Mouse (Mus musculus) forebrain, embryonic 12.5 days (tissue): ENCODE measurements at regions not wholly inside any gene's neighbourhood (a gene's known extent, or its start where the extent isn't known, plus 50 kb on each side); places are given as distances from the start of the nearest gene placed in this dataset.

Experiments used
- ATAC-seq: fragments of 200-750 bp; cut with Nextera tagmentation; 2 replicates; pipeline ENCODE4 v1.8.0; 2017; ENCODE audit warnings: moderate TSS enrichment; ENCODE audit not compliant: low FRiP score
- H3K27ac ChIP-seq: fragments of 300-500 bp; sonication (generic); 2 replicates; pipeline ENCODE4 v1.5.1; 2016; ENCODE audit warnings: mild to moderate bottlenecking
- H3K27me3 ChIP-seq: fragments of 300-500 bp; sonication (generic); 2 replicates; pipeline ENCODE4 v1.6.1; 2016; ENCODE audit warnings: mild to moderate bottlenecking
- H3K36me3 ChIP-seq: fragments of 300-500 bp; sonication (generic); replicated peaks from 2 replicates; pipeline ENCODE4 v1.6.1; 2016; ENCODE audit warnings: mild to moderate bottlenecking
- H3K4me1 ChIP-seq: fragments of 300-500 bp; sonication (generic); 2 replicates; pipeline ENCODE4 v1.6.1; 2016
- H3K4me2 ChIP-seq: fragments of 300-500 bp; sonication (generic); 2 replicates; pipeline ENCODE4 v1.6.1; 2016; ENCODE audit warnings: mild to moderate bottlenecking, moderate library complexity
- H3K4me3 ChIP-seq: fragments of 300-500 bp; sonication (generic); replicated peaks from 2 replicates; pipeline ENCODE4 v1.5.1; 2016; ENCODE audit warnings: mild to moderate bottlenecking
- H3K9ac ChIP-seq: fragments of 300-500 bp; sonication (generic); 2 replicates; pipeline ENCODE4 v1.6.1; 2016; ENCODE audit warnings: mild to moderate bottlenecking
- H3K9me3 ChIP-seq: fragments of 300-500 bp; sonication (generic); 2 replicates; pipeline ENCODE4 v1.6.1; 2016
- WGBS: fragments of 180-500 bp; shearing (Covaris S2); methylation state at CpG from one replicate; pipeline ENCODE4 v1.1.7; 2016; 5-methylcytosine and 5-hydroxymethylcytosine counted together

DNA sequence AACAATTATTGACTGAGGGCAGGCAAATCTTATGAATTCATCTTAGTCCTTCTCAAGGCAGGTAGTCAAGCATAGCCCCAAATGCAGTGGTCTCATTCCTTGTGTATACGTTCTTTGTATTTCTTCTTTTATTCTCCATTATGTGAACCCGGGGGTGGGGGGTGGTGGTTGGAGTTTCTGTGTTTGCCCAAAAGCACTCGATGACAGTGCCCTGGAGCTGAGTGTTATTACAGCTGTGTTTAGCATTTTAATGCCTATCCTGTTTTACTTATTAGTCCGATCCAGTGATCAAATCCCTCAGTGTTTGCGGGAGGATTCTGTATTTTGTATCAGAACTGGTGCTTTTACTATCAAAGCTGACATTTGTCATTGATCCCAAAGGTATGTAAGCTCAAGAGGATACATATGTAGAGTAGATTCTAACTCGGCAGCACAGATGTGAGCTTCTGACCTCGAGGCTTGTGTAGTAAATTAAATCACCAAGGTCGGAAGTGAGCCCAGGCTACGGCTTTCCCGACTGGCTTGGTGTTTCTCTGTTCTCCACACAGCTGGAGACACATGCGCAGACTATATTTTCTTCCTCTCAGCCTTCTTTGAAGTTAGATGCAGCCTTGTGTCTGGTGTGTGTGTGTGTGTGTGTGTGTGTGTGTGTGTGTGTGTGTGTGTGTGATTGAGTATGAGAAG, 203.0 kb downstream of the Csl start:
- Histone ChIP-seq H3K27ac (no peak overlapping the region), H3K9ac (no peak overlapping the region), H3K4me3 (no peak overlapping the region), H3K4me2 (no peak overlapping the region), H3K27me3 (no peaks in the 10 kb centered on the region), H3K4me1 (no peaks in the 10 kb centered on the region; the same call in 1 of the 2 replicates), H3K9me3 (no peaks in the 10 kb centered on the region), H3K36me3 (no peaks in the 10 kb centered on the region)
- no peak for ATAC-seq
- WGBS, result 75% methylated on average over 11 of the region's 11 CpGs

DNA sequence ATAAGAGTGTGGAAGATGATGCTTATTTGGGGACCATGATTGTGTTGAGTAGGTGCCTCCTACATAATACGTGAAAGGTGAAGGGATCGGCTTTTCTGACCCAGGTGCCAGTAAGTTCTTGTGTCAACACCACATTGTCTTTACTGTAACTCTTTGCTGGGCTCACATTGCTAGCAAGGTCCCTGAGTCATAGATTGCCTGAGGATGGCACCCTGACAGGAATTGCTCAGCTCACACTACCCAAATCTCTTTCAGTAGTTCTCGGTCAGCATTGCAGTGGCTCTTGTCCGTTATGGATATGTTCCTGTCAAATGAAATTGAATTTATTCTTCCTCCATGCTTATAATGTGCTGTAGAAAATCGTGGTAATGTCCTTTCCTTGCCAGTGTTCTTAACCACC, 200.8 kb downstream of the Csl start:
- WGBS, result 85% methylated on average over 5 of the region's 5 CpGs
- no peak for ATAC-seq
- Histone ChIP-seq H3K9ac (no peak overlapping the region), H3K4me2 (no peak overlapping the region), H3K4me3 (no peak overlapping the region), H3K36me3 (no peaks in the 10 kb centered on the region), H3K27me3 (no peaks in the 10 kb centered on the region), H3K4me1 (no peaks in the 10 kb centered on the region; the same call in 1 of the 2 replicates), H3K9me3 (no peaks in the 10 kb centered on the region), H3K27ac (no peak overlapping the region)

DNA sequence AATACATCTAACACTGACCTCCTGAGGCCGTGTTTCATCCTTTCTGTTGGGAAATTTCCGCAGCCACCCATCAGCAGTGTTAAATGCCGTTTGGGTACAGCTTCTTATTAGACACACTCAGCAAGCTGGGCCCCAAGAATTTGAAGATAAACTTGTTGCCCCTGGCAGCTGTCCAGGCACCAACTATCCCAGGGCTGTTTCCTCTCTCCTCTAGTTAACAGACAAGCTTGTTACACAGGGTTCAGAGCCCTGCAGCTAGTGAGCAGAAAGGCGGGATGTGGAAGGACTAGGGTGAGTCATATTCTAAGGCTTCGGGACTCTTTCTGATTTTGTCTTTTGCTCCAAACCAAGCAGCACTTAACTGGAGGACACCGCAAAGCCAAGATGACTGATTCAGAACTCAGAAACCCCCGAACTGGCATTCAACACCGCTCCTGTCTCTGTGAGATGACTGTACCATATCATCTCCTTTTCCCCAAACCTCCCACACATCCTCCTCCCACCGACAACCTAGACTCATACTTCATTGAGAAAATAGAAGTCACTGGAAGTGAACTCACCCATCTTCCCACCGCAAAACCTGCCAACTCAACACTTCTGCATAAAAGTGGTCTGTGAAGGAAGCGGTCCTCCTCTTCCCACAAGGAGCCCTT, 198.2 kb downstream of the Csl start:
- Histone ChIP-seq H3K9me3 (no peaks in the 10 kb centered on the region), H3K9ac (no peak overlapping the region), H3K4me3 (no peak overlapping the region), H3K4me2 (no peak overlapping the region), H3K36me3 (no peaks in the 10 kb centered on the region), H3K27ac (no peak overlapping the region), H3K4me1 (no peaks in the 10 kb centered on the region), H3K27me3 (no peaks in the 10 kb centered on the region)
- WGBS, result 90% methylated on average over 11 of the region's 11 CpGs
- no peak for ATAC-seq

DNA sequence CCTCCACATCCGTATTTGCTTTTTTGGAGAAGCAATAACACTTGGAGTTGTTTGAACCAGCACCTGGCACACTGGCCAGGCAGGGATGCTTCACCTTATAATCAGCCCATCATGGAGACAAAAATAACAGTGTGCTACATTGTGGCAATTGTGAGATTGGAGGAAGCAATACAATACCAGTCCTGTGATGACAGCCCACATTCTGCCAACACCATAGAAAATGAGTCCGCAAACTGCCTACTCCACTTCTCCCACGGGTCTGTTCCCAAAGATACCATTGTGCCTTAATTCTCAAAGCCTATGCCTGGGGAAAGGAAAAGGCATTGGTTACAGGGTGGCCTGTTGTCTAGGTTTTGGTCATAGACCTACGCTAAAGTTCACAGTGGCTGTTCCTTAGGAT, 194.9 kb downstream of the Csl start:
- ATAC-seq, result no peak
- Histone ChIP-seq H3K4me2 (no peak overlapping the region), H3K9ac (no peak overlapping the region), H3K9me3 (no peaks in the 10 kb centered on the region), H3K27ac (no peak overlapping the region), H3K36me3 (no peaks in the 10 kb centered on the region), H3K4me3 (no peak overlapping the region), H3K4me1 (no peaks in the 10 kb centered on the region), H3K27me3 (no peaks in the 10 kb centered on the region)
- 83% methylated on average over 4 of the region's 4 CpGs for WGBS

DNA sequence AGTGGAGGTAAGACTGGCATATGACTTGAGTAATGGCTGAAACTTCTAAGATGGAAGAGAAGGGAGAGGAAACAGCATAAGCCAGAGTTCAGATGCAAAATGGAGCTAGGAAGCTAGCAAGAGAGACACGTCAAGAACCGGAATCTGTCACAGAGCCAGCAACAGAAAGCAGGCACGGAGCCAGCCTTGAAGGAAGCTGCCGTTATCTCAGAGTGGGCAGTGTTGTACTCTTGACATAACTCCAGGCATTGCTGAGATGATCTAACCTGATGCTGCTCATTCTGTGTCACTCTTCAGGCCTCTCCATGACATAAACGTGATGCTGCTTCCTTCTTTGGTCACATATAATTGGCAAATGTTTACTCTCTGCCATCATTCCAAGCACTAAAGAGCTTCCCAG, 191.0 kb downstream of the Csl start:
- Histone ChIP-seq H3K9me3 (no peaks in the 10 kb centered on the region), H3K27me3 (no peaks in the 10 kb centered on the region), H3K4me3 (no peak overlapping the region), H3K9ac (no peak overlapping the region), H3K4me1 (peaks cover 3% of the 10 kb centered on the region; the same call in 1 of the 2 replicates), H3K4me2 (no peak overlapping the region), H3K27ac (no peak overlapping the region), H3K36me3 (no peaks in the 10 kb centered on the region)
- ATAC-seq, result no peak
- 81% methylated on average over 5 of the region's 5 CpGs for WGBS

DNA sequence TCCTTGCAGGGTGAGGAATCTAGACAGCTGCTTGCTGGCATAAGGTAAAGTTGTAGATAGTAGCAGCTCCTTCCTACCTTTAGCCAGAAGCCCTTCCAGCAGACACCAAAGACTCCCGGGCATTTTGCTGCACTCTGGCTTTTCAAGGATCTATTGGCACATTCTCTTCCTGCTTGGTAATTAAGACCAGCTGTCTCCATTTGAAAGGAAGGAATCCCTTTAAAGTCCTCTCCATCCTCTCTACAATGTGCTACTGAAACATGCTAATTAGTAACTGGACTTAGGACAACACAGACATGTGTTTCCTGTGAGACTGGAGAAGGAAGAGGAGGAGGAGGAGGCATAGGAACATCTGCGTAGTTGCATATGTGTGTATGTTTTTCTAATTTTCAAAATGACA, 189.3 kb downstream of the Csl start:
- WGBS, result 29% methylated on average over 2 of the region's 2 CpGs
- Histone ChIP-seq H3K4me1 (peaks cover 3% of the 10 kb centered on the region; the same call in 1 of the 2 replicates), H3K36me3 (no peaks in the 10 kb centered on the region), H3K9ac (no peak overlapping the region), H3K27ac (no peak overlapping the region), H3K4me3 (no peak overlapping the region), H3K4me2 (no peak overlapping the region), H3K27me3 (no peaks in the 10 kb centered on the region), H3K9me3 (no peaks in the 10 kb centered on the region)
- no peak for ATAC-seq

DNA sequence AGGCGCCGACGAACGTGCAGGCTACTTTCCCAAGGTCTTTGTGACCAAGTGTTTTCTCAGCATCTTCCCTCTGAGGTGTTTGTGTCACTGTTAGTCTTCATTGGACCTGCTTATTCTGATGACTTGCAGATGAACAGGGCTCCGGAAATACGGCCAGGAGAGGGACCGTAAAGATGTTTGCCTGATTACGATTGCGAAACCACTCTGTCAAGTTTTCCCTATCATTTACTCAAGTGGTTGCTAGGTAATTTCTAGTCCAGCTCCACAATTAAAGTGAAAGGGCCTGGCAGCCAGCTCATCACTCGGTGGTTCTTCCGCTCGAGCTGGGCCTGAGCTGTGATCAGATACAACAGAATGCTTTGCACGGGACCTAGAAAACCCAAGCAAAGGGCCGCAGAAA, 185.5 kb downstream of the Csl start:
- Histone ChIP-seq H3K4me2 (no peak overlapping the region), H3K4me1 (peaks cover 3% of the 10 kb centered on the region), H3K27me3 (no peaks in the 10 kb centered on the region), H3K27ac (no peak overlapping the region), H3K9me3 (no peaks in the 10 kb centered on the region), H3K4me3 (no peak overlapping the region), H3K36me3 (no peaks in the 10 kb centered on the region), H3K9ac (no peak overlapping the region)
- 84% methylated on average over 14 of the region's 14 CpGs for WGBS
- no peak for ATAC-seq

DNA sequence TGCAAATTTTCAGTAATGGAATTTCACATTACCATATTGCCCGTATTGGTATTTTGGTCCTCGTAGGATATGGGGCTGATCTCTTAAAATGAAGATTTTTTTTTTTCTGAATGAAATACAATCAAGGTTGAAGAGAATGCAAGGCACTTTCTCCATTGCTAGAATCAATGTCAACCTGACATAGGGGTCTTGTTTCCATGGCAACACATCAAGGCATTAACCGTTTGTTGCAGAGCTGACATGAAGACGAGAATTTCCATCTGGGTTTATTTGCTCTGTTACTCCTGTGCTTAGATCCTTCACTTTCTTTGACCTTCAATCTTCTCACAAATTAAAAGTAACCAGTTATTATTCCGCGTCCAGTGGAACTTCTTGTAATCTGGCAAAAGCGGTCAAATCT, 184.2 kb downstream of the Csl start:
- H3K4me1 ChIP-seq, result peaks cover 2% of the 10 kb centered on the region
- H3K27ac ChIP-seq, result no peak overlapping the region
- no peak overlapping the region for H3K4me3 ChIP-seq
- H3K9ac ChIP-seq, result no peak overlapping the region
- ATAC-seq, result peak; percentile 45
- no peaks in the 10 kb centered on the region for H3K9me3 ChIP-seq
- no peaks in the 10 kb centered on the region for H3K36me3 ChIP-seq
- 54% methylated on average over 7 of the region's 7 CpGs for WGBS
- no peak overlapping the region for H3K4me2 ChIP-seq
- H3K27me3 ChIP-seq, result no peaks in the 10 kb centered on the region

DNA sequence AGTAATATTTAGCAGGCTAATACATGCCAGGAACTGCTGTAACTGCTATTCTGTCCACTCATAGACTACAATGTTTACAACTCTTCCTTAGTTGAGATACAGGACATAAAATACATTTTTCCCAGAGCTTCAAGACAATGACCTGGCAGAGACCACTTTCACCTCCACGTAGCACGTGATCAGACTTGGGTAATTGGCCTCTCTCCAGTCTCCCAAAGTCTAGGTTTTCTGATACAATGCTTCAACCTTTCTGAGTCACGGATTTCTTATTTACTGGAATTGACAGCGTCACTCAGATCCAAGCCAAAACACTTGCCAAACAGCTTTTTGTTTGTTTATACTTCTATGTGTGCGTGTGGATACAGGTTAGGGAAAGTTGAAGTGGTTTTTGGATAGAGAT, 183.2 kb downstream of the Csl start:
- Histone ChIP-seq H3K27ac (no peak overlapping the region), H3K4me3 (no peak overlapping the region), H3K9ac (no peak overlapping the region), H3K36me3 (no peaks in the 10 kb centered on the region), H3K4me1 (no peaks in the 10 kb centered on the region; the same call in 1 of the 2 replicates), H3K9me3 (no peaks in the 10 kb centered on the region), H3K4me2 (no peak overlapping the region), H3K27me3 (no peaks in the 10 kb centered on the region)
- no peak for ATAC-seq
- WGBS, result 72% methylated on average over 5 of the region's 5 CpGs

DNA sequence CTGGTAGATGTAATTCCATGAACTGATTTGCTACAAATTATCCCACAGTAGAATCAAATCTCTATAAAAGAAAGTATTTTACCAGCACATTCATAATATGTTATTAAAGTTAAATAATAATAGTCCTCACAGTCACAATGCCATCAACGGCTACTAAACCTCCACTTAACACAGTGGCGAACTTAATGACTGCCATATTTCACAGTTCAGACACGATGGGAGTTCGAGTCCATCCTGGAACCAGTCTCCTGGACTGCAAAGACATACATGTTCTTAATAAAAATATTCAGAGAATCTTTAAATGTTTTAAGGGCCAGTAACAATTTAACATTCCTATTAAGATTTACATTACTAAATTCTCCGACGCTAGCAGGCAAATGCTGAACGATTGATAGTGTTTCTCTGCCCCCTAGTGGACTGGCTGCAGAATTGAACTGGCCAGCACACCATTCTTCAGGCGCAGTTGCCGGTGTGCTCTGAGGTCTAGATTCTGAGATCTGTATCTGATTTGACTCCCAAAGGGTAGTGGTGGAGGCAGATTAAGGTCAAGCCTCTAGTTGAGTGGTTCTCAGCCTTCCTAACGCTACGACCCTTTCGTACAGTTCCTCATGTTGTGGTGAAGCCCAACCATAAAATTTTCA, 182.3 kb downstream of the Csl start:
- Histone ChIP-seq H3K9me3 (no peaks in the 10 kb centered on the region), H3K36me3 (no peaks in the 10 kb centered on the region), H3K9ac (no peak overlapping the region), H3K4me2 (no peak overlapping the region), H3K4me1 (no peaks in the 10 kb centered on the region; the same call in 1 of the 2 replicates), H3K4me3 (no peak overlapping the region), H3K27me3 (no peaks in the 10 kb centered on the region), H3K27ac (no peak overlapping the region)
- WGBS, result 31% methylated on average over 12 of the region's 12 CpGs
- ATAC-seq, result peak; percentile 62; the same call in 1 of the 2 replicates

DNA sequence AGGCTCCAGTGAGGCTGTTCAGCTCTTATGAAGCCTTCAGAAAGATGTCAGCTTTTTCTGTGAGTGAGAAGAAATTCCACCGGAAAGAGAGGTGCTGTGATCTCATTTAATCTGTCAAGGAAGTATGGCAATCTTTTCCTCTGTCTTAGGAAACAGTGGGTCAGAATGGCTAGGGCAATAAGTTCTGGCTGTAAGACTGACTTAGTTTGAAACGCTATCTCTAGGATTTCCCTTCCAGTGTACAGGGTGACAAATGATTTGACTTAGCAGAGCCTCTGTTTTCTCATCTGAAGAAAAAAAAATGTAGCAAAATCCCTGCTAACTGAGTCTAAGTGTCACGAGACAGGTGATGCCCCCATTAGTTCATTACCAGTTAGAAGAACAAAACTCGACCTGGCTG, 181.1 kb downstream of the Csl start:
- Histone ChIP-seq H3K4me3 (no peak overlapping the region), H3K27me3 (no peaks in the 10 kb centered on the region), H3K9ac (no peak overlapping the region), H3K4me1 (no peaks in the 10 kb centered on the region; the same call in 1 of the 2 replicates), H3K36me3 (no peaks in the 10 kb centered on the region), H3K9me3 (no peaks in the 10 kb centered on the region), H3K4me2 (no peak overlapping the region), H3K27ac (no peak overlapping the region)
- 63% methylated on average over 4 of the region's 4 CpGs for WGBS
- no peak for ATAC-seq

DNA sequence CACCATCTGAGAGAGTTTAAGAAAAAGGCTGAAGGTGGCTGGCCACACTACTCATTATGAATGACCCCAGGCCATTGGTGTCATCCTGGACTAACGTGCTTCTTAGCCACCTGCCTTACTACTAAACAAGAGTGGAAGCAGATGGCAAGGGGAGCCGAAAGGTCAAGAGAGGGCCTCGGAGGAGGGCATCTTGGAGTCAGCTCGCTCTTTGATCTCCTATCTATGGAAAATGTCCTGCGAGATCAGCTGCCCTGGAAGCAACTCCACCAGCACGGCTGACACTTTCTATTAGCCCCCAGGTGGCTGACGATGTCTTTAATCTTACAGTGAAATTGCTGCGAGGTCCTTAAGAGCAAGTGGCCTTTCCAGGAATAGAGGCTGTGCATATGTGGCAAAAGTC, 179.3 kb downstream of the Csl start:
- no peaks in the 10 kb centered on the region for H3K36me3 ChIP-seq
- ATAC-seq, result no peak
- no peak overlapping the region for H3K9ac ChIP-seq
- no peaks in the 10 kb centered on the region for H3K27me3 ChIP-seq
- 62% methylated on average over 8 of the region's 8 CpGs for WGBS
- no peak overlapping the region for H3K27ac ChIP-seq
- no peaks in the 10 kb centered on the region; the same call in 1 of the 2 replicates for H3K4me1 ChIP-seq
- H3K9me3 ChIP-seq, result no peaks in the 10 kb centered on the region
- no peak overlapping the region for H3K4me2 ChIP-seq
- no peak overlapping the region for H3K4me3 ChIP-seq

DNA sequence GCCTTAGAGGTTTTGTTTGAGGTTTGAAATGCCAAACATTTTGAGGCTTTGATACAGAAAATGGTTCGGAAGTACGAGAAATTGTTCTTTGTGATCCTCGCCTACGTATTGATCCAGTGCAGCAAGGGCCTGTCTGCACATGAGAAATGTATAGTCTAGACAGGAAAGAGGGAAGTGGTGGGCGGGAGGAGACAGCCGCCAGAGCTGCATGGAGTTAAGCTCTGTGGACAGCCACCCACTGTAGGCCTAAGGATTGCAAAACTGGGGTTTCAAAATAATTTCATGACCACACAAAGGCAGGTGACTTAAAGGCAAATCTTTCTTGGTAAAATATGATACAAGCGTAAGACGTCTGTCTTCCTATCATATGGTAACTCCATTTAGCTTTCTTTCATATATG, 178.4 kb downstream of the Csl start:
- ATAC-seq, result no peak
- Histone ChIP-seq H3K4me2 (no peak overlapping the region), H3K4me3 (no peak overlapping the region), H3K9ac (no peak overlapping the region), H3K27ac (no peak overlapping the region), H3K9me3 (no peaks in the 10 kb centered on the region), H3K36me3 (no peaks in the 10 kb centered on the region), H3K27me3 (no peaks in the 10 kb centered on the region), H3K4me1 (no peaks in the 10 kb centered on the region)
- 85% methylated on average over 8 of the region's 8 CpGs for WGBS
